Mouse (Mus musculus): ENCODE measurements around the gene Nid1. TPM values are rescaled to one million over a fixed set of nuclear protein-coding genes. Genes with fewer than 3 reads are reported as not detected.
A peak's percentile ranks its signal among the peaks of the same experiment; 100 is the strongest.
"Not testable (repeated sequence)": the region's sequence is repeated elsewhere in the genome, so short reads cannot be mapped to it uniquely, and the experiment has no call there.

The Nid1 gene
- polyA plus RNA-seq, 1 experiment from 2014 or later: 28.3 TPM

DNA sequence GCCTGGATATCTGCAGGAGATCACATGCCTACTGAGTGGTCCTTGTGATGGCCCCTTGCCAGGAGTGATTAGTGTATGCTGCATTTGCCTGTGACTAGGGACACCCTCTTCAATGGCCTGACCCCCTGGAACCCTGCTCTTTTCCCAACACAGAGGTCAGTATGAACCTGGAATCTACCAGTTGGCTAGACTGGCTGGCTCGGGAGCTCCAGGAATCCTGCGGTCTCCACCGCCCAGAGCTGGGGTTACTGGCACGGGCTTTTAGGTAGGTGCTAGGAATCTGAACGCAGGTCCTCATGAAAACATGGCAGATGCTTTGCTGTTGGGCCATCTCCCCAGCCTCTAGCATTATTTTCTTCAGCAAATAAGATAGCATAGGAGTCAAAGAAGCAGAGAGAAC lies 8.2 kb downstream of the Nid1 start:
- not testable (repeated sequence) for H3K4me2 ChIP-seq (ENCODE audit: low read depth, severe bottlenecking); H3K4me1 ChIP-seq (ENCODE audit: control insufficient read depth, insufficient read depth, low read length); H3K9me3 ChIP-seq (ENCODE audit: control insufficient read depth, low read length); DNase-seq (ENCODE audit: low spot score); H3K4me3 ChIP-seq (ENCODE audit: low read depth, low read length); H3K36me3 ChIP-seq (ENCODE audit: control insufficient read depth, insufficient read depth, low read length); H3K27ac ChIP-seq (replicated peaks; ENCODE audit: low read depth, low read length); H3K9ac ChIP-seq (ENCODE audit: low read length); ATAC-seq (ENCODE audit: insufficient number of reproducible peaks, low FRiP score, low TSS enrichment, low read depth); H3K27me3 ChIP-seq (ENCODE audit: control insufficient read depth, insufficient read depth, low read length)
- WGBS: 84% methylated on average over 5 of the region's 5 CpGs

DNA sequence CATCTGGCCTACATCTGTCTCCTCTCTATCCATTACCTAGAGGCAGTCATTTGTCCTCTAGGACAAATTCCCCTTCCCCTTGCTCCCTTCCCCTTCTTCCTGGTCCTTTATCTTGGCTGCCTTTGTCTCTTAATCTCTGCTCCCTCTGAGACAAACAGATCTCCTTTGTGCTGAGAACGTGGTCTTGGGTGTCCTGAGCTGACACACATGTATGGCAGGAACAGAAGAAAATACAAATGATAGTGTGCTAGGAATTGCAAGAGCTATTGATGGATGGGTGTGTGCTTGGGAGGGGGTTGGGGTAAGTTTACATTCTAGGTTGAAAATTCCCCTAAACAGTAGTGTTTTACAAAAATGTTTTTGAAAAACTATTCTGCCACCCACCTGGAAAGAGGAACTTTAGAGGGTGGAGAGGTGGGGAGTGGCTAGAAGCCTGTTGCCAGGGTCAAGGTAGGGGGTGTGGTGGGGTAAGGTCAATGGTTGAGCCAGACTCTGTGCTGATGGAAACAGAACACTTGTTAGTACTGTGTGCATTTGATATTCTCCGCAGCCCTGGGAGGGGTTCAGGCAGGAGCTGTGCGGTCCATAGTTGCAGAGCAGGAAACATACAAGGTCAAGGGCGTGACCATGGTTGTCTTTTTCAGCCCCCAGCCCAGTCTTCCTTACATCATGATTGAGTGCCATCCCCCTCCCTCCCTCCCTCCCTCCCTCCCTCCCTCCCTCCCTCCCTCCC lies 9.5 kb downstream of the Nid1 start:
- H3K4me1 ChIP-seq (ENCODE audit: control insufficient read depth, insufficient read depth, low read length); H3K36me3 ChIP-seq (ENCODE audit: control insufficient read depth, insufficient read depth, low read length); ATAC-seq (ENCODE audit: insufficient number of reproducible peaks, low FRiP score, low TSS enrichment, low read depth); H3K9ac ChIP-seq (ENCODE audit: low read length); H3K4me2 ChIP-seq (ENCODE audit: low read depth, severe bottlenecking); H3K4me3 ChIP-seq (ENCODE audit: low read depth, low read length); H3K9me3 ChIP-seq (ENCODE audit: control insufficient read depth, low read length); H3K27ac ChIP-seq (replicated peaks; ENCODE audit: low read depth, low read length); DNase-seq (ENCODE audit: low spot score); H3K27me3 ChIP-seq (ENCODE audit: control insufficient read depth, insufficient read depth, low read length): not testable (repeated sequence)
- WGBS: 54% methylated on average over 4 of the region's 4 CpGs

DNA sequence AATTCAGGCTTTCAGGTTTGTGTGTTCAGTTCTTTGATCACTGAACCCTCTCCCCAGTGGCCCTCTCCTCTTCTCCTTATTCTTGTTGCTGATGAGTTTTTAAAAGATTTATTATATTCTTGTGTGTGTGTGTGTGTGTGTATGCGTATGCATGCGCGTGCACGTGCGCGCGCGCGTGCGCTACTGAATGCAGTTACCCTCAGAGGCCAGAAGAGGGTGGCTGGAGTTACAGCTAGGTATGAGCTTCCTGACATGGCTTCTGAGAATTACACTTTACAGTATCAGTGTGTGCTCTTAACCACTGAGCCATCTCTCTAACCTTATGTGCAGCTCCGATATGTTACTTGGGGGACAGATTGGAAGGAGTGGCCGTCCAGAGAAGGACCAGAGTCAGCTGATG lies 12.6 kb downstream of the Nid1 start:
- H3K4me2 ChIP-seq (ENCODE audit: low read depth, severe bottlenecking); H3K4me1 ChIP-seq (ENCODE audit: control insufficient read depth, insufficient read depth, low read length); H3K27me3 ChIP-seq (ENCODE audit: control insufficient read depth, insufficient read depth, low read length); ATAC-seq (ENCODE audit: insufficient number of reproducible peaks, low FRiP score, low TSS enrichment, low read depth); H3K36me3 ChIP-seq (ENCODE audit: control insufficient read depth, insufficient read depth, low read length); H3K4me3 ChIP-seq (ENCODE audit: low read depth, low read length); H3K27ac ChIP-seq (replicated peaks; ENCODE audit: low read depth, low read length); DNase-seq (ENCODE audit: low spot score); H3K9ac ChIP-seq (ENCODE audit: low read length); H3K9me3 ChIP-seq (ENCODE audit: control insufficient read depth, low read length): not testable (repeated sequence)
- 70% methylated on average over 12 of the region's 12 CpGs for WGBS

DNA sequence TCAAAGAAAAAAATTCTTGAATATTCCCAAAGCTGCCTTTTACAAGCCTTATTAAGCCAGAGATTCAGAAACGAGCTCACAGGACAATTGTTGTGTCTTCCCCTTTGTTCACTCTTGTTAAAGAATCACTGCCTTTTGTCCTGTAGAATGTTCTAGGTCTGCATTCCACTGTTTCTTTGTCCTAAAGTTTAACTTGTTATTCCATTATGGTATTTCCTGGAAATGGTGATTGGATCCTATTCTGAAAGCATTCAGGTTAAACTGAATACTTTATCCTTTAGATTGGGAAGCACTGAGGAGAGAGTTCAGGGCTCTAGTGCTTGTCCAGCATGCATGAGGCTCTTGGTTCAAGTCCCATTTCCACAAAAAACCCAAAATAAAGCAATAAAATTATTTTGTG lies 13.6 kb downstream of the Nid1 start:
- H3K4me2 ChIP-seq (ENCODE audit: low read depth, severe bottlenecking); H3K9ac ChIP-seq (ENCODE audit: low read length); DNase-seq (ENCODE audit: low spot score); H3K36me3 ChIP-seq (ENCODE audit: control insufficient read depth, insufficient read depth, low read length); H3K4me3 ChIP-seq (ENCODE audit: low read depth, low read length); H3K27me3 ChIP-seq (ENCODE audit: control insufficient read depth, insufficient read depth, low read length); H3K9me3 ChIP-seq (ENCODE audit: control insufficient read depth, low read length); H3K4me1 ChIP-seq (ENCODE audit: control insufficient read depth, insufficient read depth, low read length); ATAC-seq (ENCODE audit: insufficient number of reproducible peaks, low FRiP score, low TSS enrichment, low read depth); H3K27ac ChIP-seq (replicated peaks; ENCODE audit: low read depth, low read length): not testable (repeated sequence)
- 67% methylated on average over 1 of the region's 1 CpGs for WGBS

DNA sequence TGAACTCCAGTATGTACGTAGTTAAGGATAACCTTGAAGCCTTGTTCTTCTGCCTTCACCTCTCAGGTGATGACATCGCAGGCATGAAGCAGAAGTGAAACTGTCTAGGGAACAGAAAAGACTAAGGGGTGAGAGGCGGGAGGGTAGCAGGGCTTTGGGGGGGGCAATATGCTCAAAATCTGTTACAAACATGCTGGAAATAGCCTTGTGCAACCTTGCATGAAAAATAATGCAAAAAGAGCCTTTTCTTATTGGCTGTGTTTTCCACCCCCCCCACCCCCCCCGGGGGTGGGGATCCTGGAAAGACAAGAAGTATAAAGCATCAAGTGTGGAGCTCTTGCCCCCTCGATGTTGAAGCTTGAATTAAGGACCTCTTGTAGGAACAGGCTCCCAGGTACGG lies 16.0 kb downstream of the Nid1 start:
- H3K4me2 ChIP-seq (ENCODE audit: low read depth, severe bottlenecking); H3K9me3 ChIP-seq (ENCODE audit: control insufficient read depth, low read length); H3K36me3 ChIP-seq (ENCODE audit: control insufficient read depth, insufficient read depth, low read length); H3K4me3 ChIP-seq (ENCODE audit: low read depth, low read length); H3K27me3 ChIP-seq (ENCODE audit: control insufficient read depth, insufficient read depth, low read length); H3K27ac ChIP-seq (replicated peaks; ENCODE audit: low read depth, low read length); DNase-seq (ENCODE audit: low spot score); H3K9ac ChIP-seq (ENCODE audit: low read length); H3K4me1 ChIP-seq (ENCODE audit: control insufficient read depth, insufficient read depth, low read length); ATAC-seq (ENCODE audit: insufficient number of reproducible peaks, low FRiP score, low TSS enrichment, low read depth): not testable (repeated sequence)
- 92% methylated on average over 6 of the region's 6 CpGs for WGBS

DNA sequence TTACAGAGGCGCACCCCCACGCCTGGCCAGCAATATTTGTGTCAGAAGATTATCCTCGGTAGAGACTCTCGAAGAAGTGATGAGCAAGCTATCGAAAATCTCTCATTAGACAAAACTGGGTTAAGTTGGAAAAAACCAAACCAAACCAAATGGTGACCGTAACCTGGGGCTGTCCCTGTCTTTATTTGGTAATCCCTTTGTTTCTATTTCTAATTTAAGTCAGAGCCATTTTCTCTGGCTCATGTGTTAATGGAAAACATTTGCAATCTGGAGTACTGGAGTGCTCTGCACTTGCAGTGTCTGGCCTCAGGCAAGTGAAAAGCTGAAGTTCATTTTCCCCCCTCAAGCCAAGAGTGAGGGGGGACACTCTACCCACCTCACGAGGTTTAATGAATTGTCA lies 16.9 kb downstream of the Nid1 start:
- WGBS: 74% methylated on average over 7 of the region's 7 CpGs
- DNase-seq (ENCODE audit: low spot score); H3K9me3 ChIP-seq (ENCODE audit: control insufficient read depth, low read length); H3K4me1 ChIP-seq (ENCODE audit: control insufficient read depth, insufficient read depth, low read length); H3K36me3 ChIP-seq (ENCODE audit: control insufficient read depth, insufficient read depth, low read length); ATAC-seq (ENCODE audit: insufficient number of reproducible peaks, low FRiP score, low TSS enrichment, low read depth); H3K4me2 ChIP-seq (ENCODE audit: low read depth, severe bottlenecking); H3K27ac ChIP-seq (replicated peaks; ENCODE audit: low read depth, low read length); H3K4me3 ChIP-seq (ENCODE audit: low read depth, low read length); H3K27me3 ChIP-seq (ENCODE audit: control insufficient read depth, insufficient read depth, low read length); H3K9ac ChIP-seq (ENCODE audit: low read length): not testable (repeated sequence)

DNA sequence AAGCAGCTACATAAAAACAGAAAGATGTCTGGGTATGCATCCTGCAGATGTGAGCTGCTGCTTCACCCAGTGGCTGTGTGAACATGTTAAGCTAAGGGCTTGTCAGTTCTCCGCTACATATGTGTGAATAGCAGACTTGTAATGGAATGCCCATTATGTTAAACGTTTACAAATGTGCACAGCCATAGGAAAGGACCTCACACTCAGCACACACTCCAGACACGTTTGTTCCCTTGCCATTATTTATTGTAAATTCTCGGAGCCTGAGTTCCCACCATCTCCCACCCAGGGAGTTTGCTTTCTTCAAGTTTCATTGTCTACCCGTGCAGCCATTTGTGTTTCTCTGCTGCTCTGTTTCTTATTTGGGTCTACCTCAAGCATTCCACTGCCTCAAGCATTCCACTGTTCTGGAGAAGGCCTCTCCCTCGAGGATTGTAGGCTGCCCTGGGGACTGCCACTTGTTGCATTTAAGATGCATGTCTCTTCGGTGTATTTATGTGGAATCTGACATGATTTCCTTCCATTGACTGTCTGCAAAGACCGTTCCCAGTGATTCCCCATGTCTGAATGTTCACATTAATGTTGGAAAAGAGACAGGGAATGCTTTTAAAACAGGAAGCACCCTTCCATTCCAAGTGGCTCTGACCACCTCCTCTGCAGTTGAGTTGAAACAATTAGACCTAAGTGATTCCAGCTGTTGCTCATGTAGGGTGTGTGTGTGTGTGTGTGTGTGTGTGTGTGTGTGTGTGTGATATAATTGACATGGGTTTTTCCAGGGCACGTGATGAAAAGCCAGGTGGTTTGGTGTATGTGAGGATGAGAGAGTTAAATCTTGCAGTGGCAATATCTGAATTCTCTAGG lies 18.5 kb downstream of the Nid1 start:
- not testable (repeated sequence) for H3K36me3 ChIP-seq (ENCODE audit: control insufficient read depth, insufficient read depth, low read length); H3K27me3 ChIP-seq (ENCODE audit: control insufficient read depth, insufficient read depth, low read length); H3K27ac ChIP-seq (replicated peaks; ENCODE audit: low read depth, low read length); H3K4me1 ChIP-seq (ENCODE audit: control insufficient read depth, insufficient read depth, low read length); H3K4me3 ChIP-seq (ENCODE audit: low read depth, low read length); H3K9ac ChIP-seq (ENCODE audit: low read length); H3K9me3 ChIP-seq (ENCODE audit: control insufficient read depth, low read length); H3K4me2 ChIP-seq (ENCODE audit: low read depth, severe bottlenecking)
- DNase-seq (ENCODE audit: low spot score) (peak; percentile 46), ATAC-seq (ENCODE audit: insufficient number of reproducible peaks, low FRiP score, low TSS enrichment, low read depth) (peak; percentile 58)
- 18% methylated on average over 8 of the region's 9 CpGs for WGBS

DNA sequence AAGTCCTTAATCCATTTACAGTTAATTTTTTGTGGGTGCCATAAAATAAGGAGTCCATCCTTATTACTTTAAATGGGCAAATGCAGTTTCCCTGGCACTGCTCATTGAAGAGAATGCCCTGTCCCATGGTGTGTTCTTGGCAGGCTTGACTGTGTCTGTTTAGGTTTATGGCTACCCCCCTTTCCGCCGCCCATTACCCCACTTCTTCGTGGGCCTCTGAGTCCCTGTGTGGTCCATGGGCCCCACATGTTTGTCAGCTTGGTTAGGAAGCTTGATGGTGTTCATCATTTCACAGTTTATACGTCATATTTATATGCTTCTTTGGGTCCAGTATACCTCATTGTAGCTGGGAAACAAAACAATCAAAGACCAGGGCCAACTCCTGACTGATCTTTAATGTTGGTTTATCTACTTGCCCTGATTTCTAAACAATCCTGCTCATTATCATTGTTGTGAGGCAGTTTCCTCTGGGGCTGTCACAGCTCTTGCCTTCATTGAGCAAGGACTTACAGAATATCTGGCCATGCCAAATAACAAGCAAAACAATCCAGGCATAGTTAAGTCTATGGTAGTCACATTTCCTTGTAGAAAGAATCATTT lies 20.9 kb downstream of the Nid1 start:
- H3K4me3 ChIP-seq (ENCODE audit: low read depth, low read length): no peak overlapping the region
- H3K4me2 ChIP-seq (ENCODE audit: low read depth, severe bottlenecking): no peak overlapping the region
- DNase-seq (ENCODE audit: low spot score) (no peak), ATAC-seq (ENCODE audit: insufficient number of reproducible peaks, low FRiP score, low TSS enrichment, low read depth) (no peak)
- H3K9ac ChIP-seq (ENCODE audit: low read length): no peak overlapping the region
- H3K36me3 ChIP-seq (ENCODE audit: control insufficient read depth, insufficient read depth, low read length): no peaks in the 10 kb centered on the region
- no peaks in the 10 kb centered on the region for H3K27me3 ChIP-seq (ENCODE audit: control insufficient read depth, insufficient read depth, low read length)
- H3K4me1 ChIP-seq (ENCODE audit: control insufficient read depth, insufficient read depth, low read length): no peaks in the 10 kb centered on the region
- no peak overlapping the region for H3K27ac ChIP-seq (replicated peaks; ENCODE audit: low read depth, low read length)
- H3K9me3 ChIP-seq (ENCODE audit: control insufficient read depth, low read length): no peaks in the 10 kb centered on the region
- WGBS: 68% methylated on average over 4 of the region's 4 CpGs

Measured in limb, embryonic 11.5 days (tissue).